12 mouse cellular contexts compared by ENCODE assay signal in genomic region chr12:16734009-16734408, GRCm38 (mm10).
A peak's percentile ranks its signal among the peaks of the same experiment; 100 is the strongest.
DNase-seq lines count a peak whose midpoint lies in the region; ATAC-seq lines count a peak whose summit lies in the region.
"Had no signal": no experiment of that assay in that cellular context is flagged by ENCODE, and none has a peak within 500 bp of the region (broad histone marks: within the 10 kb centered on the region; RNA-seq: fewer than 3 reads in every experiment).

No protein-coding gene starts in this region.

- no peaks in the 10 kb centered on the region for H3K9me3 ChIP-seq in hindbrain, embryonic 11.5 days (ENCODE audit: control insufficient read depth, low read length)
- no peaks in the 10 kb centered on the region for H3K9me3 ChIP-seq in hindbrain, embryonic 16.5 days (ENCODE audit: control insufficient read depth, low read length)
- H3K9me3 ChIP-seq in liver, embryonic 12.5 days (replicated peaks): no peaks in the 10 kb centered on the region
- H3K9me3 ChIP-seq: forebrain, embryonic 12.5 days; hindbrain, embryonic 12.5 days; stomach, embryonic 15.5 days had no signal

- ATAC-seq in hindbrain, embryonic 11.5 days (ENCODE audit: low FRiP score): peak; percentile 74; the same call in 1 of the 2 replicates
- no peak for ATAC-seq in hindbrain, embryonic 16.5 days
- peak; percentile 47; the same call in 1 of the 2 replicates for ATAC-seq in liver, embryonic 12.5 days

- 0 out of 2 replicates have a peak overlapping the region, but pooled peaks have one; percentile 18 for H3K27ac ChIP-seq in hindbrain, embryonic 11.5 days (ENCODE audit: low read depth, low read length)
- H3K27ac ChIP-seq in hindbrain, embryonic 16.5 days (ENCODE audit: low read depth, low read length): no peak overlapping the region
- no peak overlapping the region for H3K27ac ChIP-seq in liver, embryonic 12.5 days
- H3K27ac ChIP-seq: forebrain, embryonic 12.5 days; hindbrain, embryonic 12.5 days; stomach, embryonic 15.5 days had no signal

- H3K4me3 ChIP-seq in hindbrain, embryonic 11.5 days (ENCODE audit: low read depth, low read length): no peak overlapping the region
- H3K4me3 ChIP-seq in hindbrain, embryonic 16.5 days (ENCODE audit: low read length): no peak overlapping the region
- no peak overlapping the region for H3K4me3 ChIP-seq in liver, embryonic 12.5 days
- H3K4me3 ChIP-seq: forebrain, embryonic 12.5 days; hindbrain, embryonic 12.5 days; stomach, embryonic 15.5 days had no signal

- no peak overlapping the region for H3K9ac ChIP-seq in hindbrain, embryonic 11.5 days (ENCODE audit: low read depth, low read length)
- no peak overlapping the region for H3K9ac ChIP-seq in hindbrain, embryonic 16.5 days (ENCODE audit: low read depth, low read length)
- H3K9ac ChIP-seq in liver, embryonic 12.5 days: no peak overlapping the region
- H3K9ac ChIP-seq: forebrain, embryonic 12.5 days; hindbrain, embryonic 12.5 days; stomach, embryonic 15.5 days had no signal

- WGBS in hindbrain, embryonic 11.5 days: 27% methylated on average over 8 of the region's 8 CpGs
- WGBS in hindbrain, embryonic 16.5 days: 53% methylated on average over 8 of the region's 8 CpGs
- 58% methylated on average over 8 of the region's 8 CpGs for WGBS in liver, embryonic 12.5 days (ENCODE audit: insufficient replicate concordance)

- H3K4me1 ChIP-seq in hindbrain, embryonic 11.5 days (replicated peaks; ENCODE audit: control insufficient read depth, insufficient read depth, low read length): peaks cover 2% of the 10 kb centered on the region; the same call in 1 of the 2 replicates
- H3K4me1 ChIP-seq in hindbrain, embryonic 16.5 days (ENCODE audit: control insufficient read depth, insufficient read depth, low read depth, low read length): peaks cover 5% of the 10 kb centered on the region; the same call in 1 of the 2 replicates
- H3K4me1 ChIP-seq in liver, embryonic 12.5 days: 0 out of 2 replicates have a peak, but pooled peaks cover 4% of the 10 kb centered on the region

- no peaks in the 10 kb centered on the region for H3K36me3 ChIP-seq in hindbrain, embryonic 11.5 days (ENCODE audit: control insufficient read depth, insufficient read depth, low read length)
- no peaks in the 10 kb centered on the region for H3K36me3 ChIP-seq in hindbrain, embryonic 16.5 days (ENCODE audit: control insufficient read depth, insufficient read depth, low read length)
- no peaks in the 10 kb centered on the region for H3K36me3 ChIP-seq in liver, embryonic 12.5 days
- H3K36me3 ChIP-seq: forebrain, embryonic 12.5 days; hindbrain, embryonic 12.5 days; stomach, embryonic 15.5 days had no signal

- DNase-seq in hindbrain, embryonic 11.5 days (ENCODE audit: low spot score): peak; percentile 57
- DNase-seq in 416B (ENCODE audit: low read depth): peak; percentile 39
- DNase-seq in ZHBTc4 (ENCODE audit: low read depth, low spot score): peak; percentile 71
- DNase-seq in left cerebral cortex, adult 8-10 months (ENCODE audit: low spot score in 2 of 2): no peak
- DNase-seq in B cell, adult 2 months: no peak
- DNase-seq in cerebellum, adult 9-11 months: no peak
- DNase-seq: lung, adult 2 months had no signal

- no peak overlapping the region for H3K4me2 ChIP-seq in hindbrain, embryonic 11.5 days (replicated peaks; ENCODE audit: low read depth, low read length)
- no peak overlapping the region for H3K4me2 ChIP-seq in hindbrain, embryonic 16.5 days (ENCODE audit: low read length)
- no peak overlapping the region for H3K4me2 ChIP-seq in liver, embryonic 12.5 days
- H3K4me2 ChIP-seq: forebrain, embryonic 12.5 days; hindbrain, embryonic 12.5 days; stomach, embryonic 15.5 days had no signal

- H3K27me3 ChIP-seq in hindbrain, embryonic 11.5 days (ENCODE audit: control insufficient read depth, insufficient read depth, low read length): no peaks in the 10 kb centered on the region
- no peaks in the 10 kb centered on the region for H3K27me3 ChIP-seq in hindbrain, embryonic 16.5 days (replicated peaks; ENCODE audit: control insufficient read depth, insufficient read depth, low read length)
- H3K27me3 ChIP-seq in liver, embryonic 12.5 days (replicated peaks): no peaks in the 10 kb centered on the region
- H3K27me3 ChIP-seq: forebrain, embryonic 12.5 days; hindbrain, embryonic 12.5 days; stomach, embryonic 15.5 days had no signal

Comparison
In these comparisons a context has a peak if more than half of its experiments do, and no peak if none do; other contexts are left out.
1. DNase-seq: peak in hindbrain, embryonic 11.5 days (single experiment), 416B (single experiment) and ZHBTc4 (single experiment); none in left cerebral cortex, adult 8-10 months (0 of 2), B cell, adult 2 months (0 of 2) and cerebellum, adult 9-11 months (single experiment).